Mouse (Mus musculus) left cerebral cortex, postnatal 10 days (tissue): ENCODE measurements around the gene Tbx10. TPM values are rescaled to one million over a fixed set of nuclear protein-coding genes. Genes with fewer than 3 reads are reported as not detected.

ENCODE experiments used
- total RNA-seq, 2 experiments: library from RNA; stranded (reverse); gene quantifications; 2 replicates each; pipeline ENCODE4 v1.2.3; 2021

The Tbx10 gene
- total RNA-seq, 2 experiments from 2014 or later = not detected

Other genes starting within 250 kb of the Tbx10 start
- 10 to 100 TPM; 56.2 to 62.9 TPM for gene Kmt5b, start 225.3 kb upstream of the Tbx10 start, total RNA-seq
- 10 to 100 TPM; 77.3 to 93.0 TPM for gene Chka, start 141.0 kb upstream of the Tbx10 start, total RNA-seq
- 10 to 100 TPM; 14.2 to 22.4 TPM for gene Tcirg1, start 85.6 kb upstream of the Tbx10 start, total RNA-seq
- gene Ndufs8, start 80.0 kb upstream of the Tbx10 start, total RNA-seq = 100 to 1,000 TPM; 123 to 130 TPM
- 1 to 10 TPM; 1.5 to 1.7 TPM for gene Aldh3b1, start 62.9 kb upstream of the Tbx10 start, total RNA-seq
- 10 to 100 TPM; 15.0 to 16.3 TPM for gene Unc93b1, start 57.6 kb upstream of the Tbx10 start, total RNA-seq
- gene Aldh3b3, start 34.1 kb upstream of the Tbx10 start, total RNA-seq = not detected
- 1 to 10 TPM; 2.3 to 2.4 TPM for gene Aldh3b2, start 20.4 kb upstream of the Tbx10 start, total RNA-seq
- 1 to 10 TPM; 1.7 to 1.8 TPM for gene Acy3, start 6.2 kb upstream of the Tbx10 start, total RNA-seq
- gene Nudt8, start 7.8 kb downstream of the Tbx10 start, total RNA-seq = 10 to 100 TPM in 1 of 2 experiments, 1 to 10 TPM in 1; 9.7 to 11.2 TPM
- 1 to 10 TPM in 1 of 2 experiments, under 1 TPM in 1; 0.81 to 1.4 TPM for gene Gm49405, start 7.9 kb downstream of the Tbx10 start, total RNA-seq
- gene Doc2g, start 10.6 kb downstream of the Tbx10 start, total RNA-seq = 1 to 10 TPM; 3.3 to 4.1 TPM
- 100 to 1,000 TPM; 209 to 221 TPM for gene Ndufv1, start 20.1 kb downstream of the Tbx10 start, total RNA-seq
- gene Gstp1, start 45.2 kb downstream of the Tbx10 start, total RNA-seq = 100 to 1,000 TPM; 226 to 232 TPM
- 10 to 100 TPM; 21.7 to 24.2 TPM for gene Gstp2, start 53.3 kb downstream of the Tbx10 start, total RNA-seq
- not detected for gene Gstp3, start 66.8 kb downstream of the Tbx10 start, total RNA-seq
- not detected for gene Cabp2, start 88.8 kb downstream of the Tbx10 start, total RNA-seq
- 10 to 100 TPM; 20.4 to 21.6 TPM for gene Cdk2ap2, start 104.4 kb downstream of the Tbx10 start, total RNA-seq
- 100 to 1,000 TPM; 234 to 237 TPM for gene Pitpnm1, start 107.2 kb downstream of the Tbx10 start, total RNA-seq
- gene Aip, start 133.1 kb downstream of the Tbx10 start, total RNA-seq = 10 to 100 TPM; 74.2 to 83.5 TPM
- not detected for gene Gpr152, start 147.0 kb downstream of the Tbx10 start, total RNA-seq
- under 1 TPM in 1 of 2 experiments, not detected in 1; 0.24 TPM for gene Cabp4, start 151.3 kb downstream of the Tbx10 start, total RNA-seq
- 10 to 100 TPM; 80.4 to 92.7 TPM for gene Coro1b, start 155.9 kb downstream of the Tbx10 start, total RNA-seq
- gene Ptprcap, start 160.9 kb downstream of the Tbx10 start, total RNA-seq = 1 to 10 TPM in 1 of 2 experiments, under 1 TPM in 1; 0.65 to 2.0 TPM
- gene Rps6kb2, start 170.6 kb downstream of the Tbx10 start, total RNA-seq = 10 to 100 TPM; 34.1 to 35.0 TPM
- 1 to 10 TPM; 3.1 to 3.5 TPM for gene Carns1, start 182.7 kb downstream of the Tbx10 start, total RNA-seq
- 1 to 10 TPM; 2.0 to 3.5 TPM for gene Tbc1d10c, start 198.5 kb downstream of the Tbx10 start, total RNA-seq
- 100 to 1,000 TPM; 331 to 336 TPM for gene Ppp1ca, start 199.3 kb downstream of the Tbx10 start, total RNA-seq
- gene Rad9a, start 208.9 kb downstream of the Tbx10 start, total RNA-seq = 1 to 10 TPM; 8.9 to 9.3 TPM
- gene Clcf1, start 221.5 kb downstream of the Tbx10 start, total RNA-seq = 1 to 10 TPM; 1.5 to 1.7 TPM
- not detected for gene AC109138.7, start 221.6 kb downstream of the Tbx10 start, total RNA-seq
- gene Pold4, start 239.1 kb downstream of the Tbx10 start, total RNA-seq = 10 to 100 TPM; 12.8 to 16.2 TPM